Mouse (Mus musculus) urinary bladder, postnatal 36 days (tissue): Measurements from ENCODE around the gene Tgm2.

Source experiments
- DNase-seq, 2 experiments: peaks; one replicate each; pipeline ENCODE4 v3.0.0; 2022; ENCODE audit warnings: low spot score in 2 of 2, mixed read lengths in 1 of 2

The Tgm2 gene

DNA sequence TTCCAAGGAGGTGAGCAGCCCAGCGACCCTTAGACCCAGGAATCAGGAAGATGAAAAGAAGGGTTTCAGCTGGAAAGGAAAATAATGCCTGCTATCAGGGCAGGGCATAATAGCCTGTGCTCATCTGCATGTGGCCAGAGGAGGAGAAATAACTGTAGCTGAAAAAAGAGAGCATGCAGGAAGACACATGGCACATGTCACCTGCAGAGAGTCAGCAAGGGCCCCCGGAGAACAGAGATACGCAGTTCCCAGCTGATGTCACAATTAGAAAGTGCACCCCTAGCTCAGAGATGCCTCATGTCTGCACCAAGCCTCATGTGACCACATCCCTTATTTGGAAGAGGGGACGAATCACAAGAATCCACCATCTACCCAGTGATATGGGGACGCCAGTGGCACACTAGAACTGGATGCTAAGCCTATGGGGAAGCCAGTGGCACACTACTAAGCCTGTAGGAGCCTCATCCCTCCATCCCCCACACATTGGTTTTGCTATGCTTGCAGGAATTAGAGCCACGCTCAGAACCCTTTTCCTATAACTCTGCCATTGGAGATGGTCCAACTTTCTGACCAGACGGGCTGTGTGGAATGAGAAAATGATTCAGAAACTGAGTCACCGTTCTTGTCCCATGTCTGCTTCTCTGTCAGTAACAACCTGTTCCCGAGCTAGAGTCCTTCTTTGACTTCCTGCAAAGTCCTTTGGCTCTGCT lies 21.4 kb upstream of the Tgm2 start:
- no peak for DNase-seq

DNA sequence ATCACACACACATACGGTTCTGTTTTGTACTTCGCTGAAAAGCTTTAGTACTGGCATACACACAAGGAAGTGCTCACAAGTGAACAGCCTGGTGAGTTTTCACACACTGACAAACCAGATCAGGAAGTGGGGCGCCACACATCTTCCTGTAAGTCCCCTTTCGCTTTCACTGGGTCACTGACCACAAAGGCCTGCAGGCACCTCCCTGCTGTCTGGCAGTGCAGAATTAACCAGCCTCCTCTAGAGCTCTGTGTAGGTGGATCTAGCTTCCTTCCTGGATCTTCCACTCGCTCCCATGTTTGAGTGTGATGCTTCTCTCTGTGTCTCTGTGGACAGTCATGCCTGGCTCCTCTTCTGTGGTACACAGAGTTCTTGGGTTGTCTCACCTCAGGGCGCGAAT lies 20.4 kb upstream of the Tgm2 start:
- no peak for DNase-seq

GRCm38 (mm10) chr2:158165776-158166175 lies 19.5 kb upstream of the Tgm2 start:
- no peak for DNase-seq

GRCm38 (mm10) chr2:158163034-158163433 lies 16.8 kb upstream of the Tgm2 start:
- no peak for DNase-seq

DNA sequence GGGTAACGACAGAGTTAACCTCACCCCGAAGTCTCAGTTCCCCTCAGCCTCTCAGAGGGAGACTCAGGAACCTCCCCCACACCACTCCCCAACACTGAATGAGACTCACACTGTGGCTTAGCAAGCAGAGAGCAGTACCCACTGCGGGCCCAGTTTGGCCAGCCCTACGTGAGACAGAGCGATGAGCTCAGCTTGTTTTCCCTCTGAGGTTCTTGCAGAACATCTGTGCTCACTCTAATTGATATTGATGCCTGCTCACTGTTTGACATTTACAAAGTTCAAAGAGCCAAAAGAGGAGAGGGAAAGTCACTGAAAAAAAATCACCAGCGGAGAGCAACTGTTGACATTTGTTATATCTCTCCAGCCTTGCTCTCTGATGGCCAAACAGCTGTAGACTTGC lies 15.5 kb upstream of the Tgm2 start:
- DNase-seq, result no peak

DNA sequence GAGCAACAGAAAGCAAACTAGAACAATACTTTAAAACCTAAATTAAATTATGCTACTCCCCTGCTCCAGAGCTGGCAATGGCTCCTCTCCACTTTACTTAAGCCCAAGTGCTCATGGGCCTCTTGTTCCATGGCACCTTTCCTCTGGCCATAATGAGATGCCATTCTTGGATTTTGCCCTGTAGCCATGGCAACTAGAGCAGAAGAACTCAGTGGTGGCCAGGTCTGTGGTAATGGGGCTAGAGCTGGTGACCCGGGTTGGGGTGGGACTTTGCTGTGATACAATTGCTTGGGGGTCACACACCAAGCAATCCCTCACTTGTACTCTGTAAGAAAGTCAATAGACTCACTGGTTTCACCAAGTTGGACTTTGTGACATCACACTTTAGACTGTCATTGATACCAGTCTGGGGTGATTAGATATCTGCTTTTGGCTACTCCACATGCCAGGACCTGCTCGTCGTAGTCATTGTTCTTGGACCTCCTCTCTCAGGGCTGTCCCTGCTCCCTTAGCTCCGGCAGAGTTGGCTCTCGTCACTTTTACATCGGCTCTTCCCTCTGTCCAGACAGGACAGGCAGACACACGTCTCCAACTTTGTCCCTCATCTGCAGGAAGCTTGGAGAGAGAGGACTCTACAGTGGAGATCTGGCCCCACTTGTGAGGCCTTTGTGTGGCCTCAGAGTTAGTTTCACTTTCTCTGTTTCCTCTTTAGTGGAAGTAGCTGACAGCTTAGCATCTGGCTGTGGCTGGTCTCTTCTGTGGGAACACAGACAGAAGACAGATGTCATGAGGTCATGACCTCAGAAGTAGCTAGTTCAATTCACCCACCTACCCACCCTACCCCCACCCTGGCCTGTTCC lies 13.4 kb upstream of the Tgm2 start:
- DNase-seq, result peak in 1 of 2 experiments; percentile 32

DNA sequence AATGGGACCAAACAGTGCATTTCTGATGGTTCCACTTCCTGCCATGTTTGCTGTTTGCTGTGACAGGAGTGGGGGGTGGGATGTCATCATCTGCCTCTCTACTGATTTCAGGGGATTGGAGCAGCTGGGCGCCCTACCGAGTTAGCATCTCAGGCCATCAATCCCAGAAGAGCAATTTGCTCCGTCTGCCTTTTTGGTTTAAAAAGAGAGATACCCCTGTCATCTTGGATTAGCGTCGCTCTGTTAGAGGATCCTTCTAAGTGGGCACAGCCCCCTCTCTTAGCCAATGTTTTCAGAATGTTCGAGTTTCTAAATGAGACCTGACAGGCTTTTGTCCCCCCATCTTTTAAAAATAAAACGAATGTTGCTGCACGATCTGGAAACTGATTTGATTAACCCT lies 11.4 kb upstream of the Tgm2 start:
- no peak for DNase-seq

DNA sequence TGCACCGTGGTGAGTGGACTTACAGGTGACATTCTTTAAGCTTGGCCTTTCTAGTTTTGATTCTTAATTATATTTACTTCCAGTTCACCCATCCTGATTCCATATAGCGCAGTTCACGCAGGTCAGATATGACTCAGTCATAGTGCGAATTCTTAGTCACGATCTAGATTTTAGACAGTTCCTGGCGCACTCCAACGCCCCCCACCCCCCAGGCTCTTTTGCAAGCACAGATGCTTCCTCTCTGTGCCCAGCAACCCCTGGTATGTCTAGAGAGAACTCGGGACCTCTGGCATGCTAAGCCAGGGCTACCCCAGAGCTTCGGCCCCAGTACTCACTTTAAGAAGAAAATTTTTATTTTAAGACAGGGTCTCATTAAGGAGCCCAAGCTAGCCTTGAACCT lies 10.3 kb upstream of the Tgm2 start:
- no peak for DNase-seq

GRCm38 (mm10) chr2:158155615-158156014 lies 9.4 kb upstream of the Tgm2 start:
- no peak for DNase-seq

DNA sequence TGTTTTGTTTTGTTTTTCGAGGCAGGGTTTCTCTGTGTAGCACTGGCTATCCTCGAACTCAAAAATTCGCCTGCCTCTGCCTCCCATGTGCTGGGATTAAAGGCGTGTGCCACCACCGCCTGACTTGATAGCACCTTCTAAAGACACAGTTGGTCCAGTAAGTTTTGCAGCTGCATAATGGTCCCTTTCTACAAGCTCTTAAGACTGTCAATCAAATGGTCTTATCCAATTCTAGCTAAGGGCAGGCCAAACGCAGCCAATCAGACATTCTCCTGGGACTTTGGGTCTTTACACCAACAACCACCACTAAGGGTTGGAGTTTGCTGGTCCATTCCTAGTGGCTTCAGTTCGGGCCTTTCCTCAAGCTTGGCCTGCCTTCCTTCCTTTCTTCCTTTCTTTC lies 8.9 kb upstream of the Tgm2 start:
- no peak for DNase-seq

- DNase-seq, result no peak
Observed at GRCm38 (mm10) chr2:158154641-158155040, 8.4 kb upstream of the Tgm2 start.

DNA sequence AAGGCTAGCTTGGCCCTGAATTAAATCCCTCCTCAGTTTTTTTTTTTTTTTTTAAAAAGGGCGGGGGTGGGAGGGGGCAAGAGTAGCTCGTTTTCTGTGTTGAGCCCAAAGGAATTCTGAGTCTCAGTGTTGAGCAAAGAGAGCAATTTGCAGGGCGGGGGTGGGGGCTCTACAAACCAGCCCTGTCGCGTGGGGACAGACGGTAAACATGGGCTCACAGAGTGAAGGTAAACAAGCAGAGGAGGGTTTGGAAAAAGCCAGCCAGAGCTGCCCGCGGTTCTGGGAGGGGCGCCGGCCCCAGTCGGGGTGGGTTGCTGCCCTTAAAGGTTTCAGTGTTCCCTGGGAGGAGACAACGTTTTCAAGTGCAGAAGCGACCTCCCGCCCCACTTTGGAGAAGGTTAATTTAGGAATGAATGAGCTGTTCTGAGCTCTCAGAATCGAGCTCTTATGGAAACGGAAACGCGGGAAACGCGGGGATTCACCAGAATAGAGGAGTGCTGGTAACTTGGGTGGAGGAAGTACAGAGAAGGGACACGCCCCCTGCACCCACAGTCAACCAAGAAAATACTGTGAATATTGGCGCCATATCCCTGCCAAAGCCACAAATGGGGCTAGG lies 7.6 kb upstream of the Tgm2 start:
- DNase-seq, result no peak

DNA sequence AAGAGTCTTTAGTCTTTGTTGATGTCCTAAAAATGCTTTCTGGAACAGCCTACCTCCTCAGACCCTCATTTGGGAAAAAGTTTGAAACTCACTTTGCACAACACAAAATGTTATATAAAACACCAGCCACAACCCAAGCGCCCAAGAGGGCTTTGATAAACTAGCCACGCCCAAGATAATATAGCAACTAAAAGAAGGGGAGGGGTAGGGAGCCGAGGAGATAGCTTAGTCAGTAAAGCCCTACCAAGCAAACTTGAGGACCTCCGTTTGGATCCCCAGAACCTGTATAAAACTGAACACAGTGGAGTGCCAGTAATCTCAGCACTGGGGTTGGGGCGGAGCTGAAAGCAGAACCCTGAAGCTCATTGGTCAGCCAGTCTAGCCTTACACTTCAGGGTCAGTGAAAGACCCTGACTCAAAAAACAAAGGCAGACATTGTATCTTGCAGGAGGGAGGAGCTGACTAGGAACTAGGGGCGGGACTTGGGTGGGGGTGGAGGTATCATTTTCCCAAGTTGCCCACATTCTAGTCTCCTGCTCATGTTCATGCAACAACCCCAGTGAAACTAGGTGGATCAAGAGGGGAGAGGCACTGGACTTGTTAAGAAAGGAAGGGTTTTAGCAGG lies 6.6 kb upstream of the Tgm2 start:
- no peak for DNase-seq

DNA sequence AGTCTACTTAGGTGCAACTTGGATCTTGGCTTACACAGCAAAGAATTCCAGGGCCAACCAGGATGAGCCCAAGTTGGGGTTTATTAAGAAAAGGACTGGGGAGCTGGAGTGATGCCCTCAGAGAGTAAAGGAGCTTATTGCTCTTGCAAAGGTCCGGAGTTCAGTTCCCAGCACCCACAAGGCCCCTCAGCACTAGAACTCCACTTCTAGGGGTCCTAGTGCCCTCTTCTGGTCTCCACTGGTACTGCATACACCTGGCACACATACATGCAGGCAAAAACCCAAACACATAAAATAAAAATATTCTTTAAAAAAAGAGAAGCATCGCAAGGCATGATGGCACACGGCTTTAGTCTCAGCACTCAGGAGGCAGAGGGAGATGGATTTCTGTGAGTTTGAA lies 4.8 kb upstream of the Tgm2 start:
- no peak for DNase-seq

DNA sequence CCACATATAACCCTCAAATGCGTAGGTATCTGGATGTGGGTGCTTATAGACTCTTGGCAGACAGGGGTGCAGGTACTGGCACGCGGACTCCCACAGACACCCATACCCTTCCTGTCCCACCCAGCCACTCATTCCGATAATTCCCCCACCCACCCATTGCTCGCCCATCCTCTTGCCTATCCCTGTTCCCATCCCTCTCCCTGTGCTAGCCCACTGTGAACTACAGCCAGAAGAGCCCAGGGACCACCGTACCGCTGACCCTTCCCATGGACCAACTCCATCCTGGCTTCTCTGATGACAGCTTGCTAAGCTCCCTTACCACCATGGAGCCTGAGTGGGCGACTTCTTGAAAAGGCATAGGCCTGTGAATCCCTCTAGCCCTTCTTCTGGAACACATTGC lies 735 bp upstream of the Tgm2 start:
- DNase-seq, result no peak

GRCm38 (mm10) chr2:158145528-158146065 lies 639 bp downstream of the Tgm2 start:
- DNase-seq, result no peak

GRCm38 (mm10) chr2:158144750-158145527 lies 1.3 kb downstream of the Tgm2 start:
- no peak for DNase-seq

DNA sequence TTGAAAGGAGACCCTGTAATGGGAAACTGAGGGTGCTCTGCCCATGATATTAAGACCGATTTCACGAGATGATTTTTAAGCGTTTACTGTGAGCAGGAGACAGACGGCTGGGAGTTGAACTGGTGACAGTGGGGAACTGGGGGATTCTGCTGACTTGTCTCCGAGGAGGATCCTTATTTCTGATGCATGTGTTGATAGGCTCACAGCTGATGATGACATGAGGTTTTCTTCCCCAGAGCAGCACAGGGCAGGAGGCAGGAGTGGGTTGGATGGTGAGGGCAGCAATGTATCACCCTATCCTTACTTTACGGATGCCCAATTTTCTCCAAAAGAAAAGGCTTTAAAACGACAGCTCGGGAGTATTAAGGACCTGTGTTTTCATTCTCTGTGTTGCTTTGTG lies 2.0 kb downstream of the Tgm2 start:
- no peak for DNase-seq

DNA sequence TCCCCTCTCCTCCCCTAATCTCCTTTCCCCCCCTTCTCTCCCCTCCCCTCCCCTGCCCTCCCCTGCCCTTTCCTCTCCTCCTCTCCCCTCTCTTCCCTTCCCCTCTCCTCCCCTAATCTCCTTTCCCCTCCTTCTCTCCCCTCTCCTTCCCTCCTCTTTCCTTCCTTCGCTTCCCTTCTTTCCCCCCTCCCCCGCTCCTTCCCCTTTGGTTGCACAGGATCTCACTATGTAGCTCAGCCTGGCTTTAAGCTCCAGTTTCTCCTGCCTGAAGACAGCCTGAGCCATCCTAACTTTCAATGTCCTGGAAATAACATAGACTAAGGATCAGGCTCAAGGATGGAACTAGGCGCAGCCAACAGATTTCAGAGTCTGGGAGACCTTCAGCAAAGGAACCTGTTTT lies 2.4 kb downstream of the Tgm2 start:
- DNase-seq, result no peak

DNA sequence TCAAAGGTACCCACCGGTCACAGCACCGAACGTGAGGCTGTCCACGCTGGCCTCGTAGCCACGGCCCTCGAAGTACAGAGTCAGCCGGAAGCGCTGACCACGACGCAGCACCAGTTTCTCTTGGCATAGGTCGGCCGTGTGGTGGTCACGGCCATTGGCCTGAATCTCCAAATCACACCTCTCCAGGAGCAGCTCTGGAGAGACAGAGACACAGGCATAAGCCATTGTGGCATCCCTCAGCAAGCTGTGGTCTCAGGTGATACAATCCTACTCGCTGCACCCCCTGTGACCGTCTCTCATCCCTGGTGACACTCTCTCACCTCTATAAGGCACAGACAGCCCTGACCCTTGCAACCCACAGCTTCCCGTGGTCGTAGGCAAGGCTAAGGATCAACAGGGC lies 3.3 kb downstream of the Tgm2 start:
- no peak for DNase-seq

- DNase-seq, result no peak
Observed at GRCm38 (mm10) chr2:158141690-158142440, 4.4 kb downstream of the Tgm2 start.
